Mouse (Mus musculus) activated CD4-positive, CD25-positive, alpha-beta regulatory T cell, adult 4 months (primary cell): Measurements from ENCODE around the gene Med25. TPM values are rescaled to one million over a fixed set of nuclear protein-coding genes. Genes with fewer than 3 reads are reported as not detected.

ENCODE experiments used
- ATAC-seq: one replicate; pipeline ENCODE4 v1.8.0; 2017
- polyA plus RNA-seq, 2 experiments: library from polyadenylated mRNA; unstranded; fragments of 100-300 nt; shearing (Covaris generic); gene quantifications; one replicate each; pipeline ENCODE4 v1.2.1; 2017

The Med25 gene
- polyA plus RNA-seq, 2 experiments from 2014 or later: 12.2 to 20.1 TPM

DNA sequence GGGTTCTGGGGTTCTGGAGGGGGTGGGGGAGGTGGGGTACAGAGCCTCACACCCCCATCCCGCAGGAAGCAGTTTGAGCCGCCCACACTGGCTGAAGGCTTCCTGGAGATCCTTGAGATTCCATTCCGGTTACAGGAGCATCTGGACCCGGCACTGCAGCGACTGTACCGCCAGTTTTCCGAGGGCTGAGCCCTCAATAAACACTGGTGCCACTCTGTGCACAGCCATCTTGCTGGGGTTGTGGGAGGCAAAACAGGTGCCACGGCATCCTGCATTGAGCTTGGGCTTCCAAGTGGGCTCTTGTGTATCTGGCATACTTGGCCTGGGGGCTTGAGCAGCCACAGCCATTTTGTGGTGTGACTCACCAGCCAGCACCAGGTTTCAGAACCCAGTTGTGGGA is 30.1 kb downstream of the Med25 start:
- no peak for ATAC-seq

- ATAC-seq: no peak
These were observed 31.1 kb downstream of the Med25 start for GRCm38 (mm10) chr7:44861429-44861816.

- no peak for ATAC-seq
These were observed 31.7 kb downstream of the Med25 start for GRCm38 (mm10) chr7:44860576-44861428.

DNA sequence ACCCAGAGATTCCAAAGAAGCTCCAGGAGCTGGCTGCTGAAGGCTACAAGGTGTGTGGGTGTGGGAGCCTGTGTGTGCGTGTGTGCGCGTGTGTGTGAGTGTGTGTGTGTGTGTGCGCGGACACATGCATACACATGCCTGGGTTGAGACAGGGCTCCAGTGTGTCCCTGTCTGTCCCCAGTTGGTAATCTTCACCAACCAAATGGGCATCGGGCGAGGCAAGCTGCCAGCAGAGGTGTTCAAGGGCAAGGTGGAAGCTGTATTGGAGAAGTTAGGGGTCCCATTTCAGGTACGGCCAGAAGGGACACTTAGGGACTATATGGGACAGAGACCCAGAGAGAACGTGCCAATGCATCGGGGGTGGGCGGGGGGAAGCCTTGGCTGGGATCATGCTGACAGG is 32.6 kb downstream of the Med25 start:
- no peak for ATAC-seq

DNA sequence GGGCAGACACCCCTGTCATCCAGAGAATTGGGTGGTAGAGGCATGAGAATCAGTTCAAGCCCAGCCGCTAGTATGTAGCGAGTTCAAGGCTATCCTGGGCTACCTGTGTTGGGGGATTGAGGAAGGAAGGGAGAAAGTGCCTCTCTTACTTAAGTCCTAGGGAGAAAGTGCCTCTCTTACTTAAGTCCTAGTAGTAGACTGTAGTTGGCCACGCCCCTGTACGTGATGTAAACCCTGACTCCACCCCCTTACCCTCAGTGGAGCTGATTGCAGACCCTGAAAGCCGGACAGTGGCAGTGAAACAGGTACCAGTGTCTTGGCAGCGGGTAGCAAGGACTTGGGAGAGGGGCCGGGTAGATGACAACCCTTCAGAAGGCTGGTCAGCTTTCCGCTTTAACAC is 34.6 kb downstream of the Med25 start:
- no peak for ATAC-seq

DNA sequence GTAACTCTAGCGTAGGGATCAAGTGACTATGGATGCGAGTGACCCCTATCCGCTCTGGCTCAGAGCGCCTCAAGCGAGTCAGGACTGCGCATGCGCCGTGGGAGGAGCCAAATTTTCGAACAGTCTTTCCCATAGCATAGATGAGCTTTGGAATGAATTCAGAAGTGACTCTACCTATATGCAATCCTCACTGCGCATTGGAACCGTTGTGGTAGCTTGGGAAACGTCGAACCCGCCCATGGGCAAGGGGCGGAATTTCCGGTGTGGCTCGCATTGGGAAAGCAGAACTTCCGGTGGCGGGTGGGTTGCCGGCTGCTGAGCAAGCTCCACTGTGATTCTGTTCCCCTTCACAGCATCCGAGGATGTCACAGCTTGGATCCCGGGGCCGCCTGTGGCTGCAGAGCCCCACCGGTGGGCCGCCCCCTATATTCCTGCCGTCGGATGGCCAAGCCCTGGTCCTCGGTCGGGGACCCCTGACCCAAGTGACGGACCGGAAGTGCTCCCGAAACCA is 35.4 kb downstream of the Med25 start, which contains the start of gene Pnkp:
Pnkp (plus strand) TSS at position 98 of the 511 bp plus-strand sequence.
- ATAC-seq: peak; percentile 47

DNA sequence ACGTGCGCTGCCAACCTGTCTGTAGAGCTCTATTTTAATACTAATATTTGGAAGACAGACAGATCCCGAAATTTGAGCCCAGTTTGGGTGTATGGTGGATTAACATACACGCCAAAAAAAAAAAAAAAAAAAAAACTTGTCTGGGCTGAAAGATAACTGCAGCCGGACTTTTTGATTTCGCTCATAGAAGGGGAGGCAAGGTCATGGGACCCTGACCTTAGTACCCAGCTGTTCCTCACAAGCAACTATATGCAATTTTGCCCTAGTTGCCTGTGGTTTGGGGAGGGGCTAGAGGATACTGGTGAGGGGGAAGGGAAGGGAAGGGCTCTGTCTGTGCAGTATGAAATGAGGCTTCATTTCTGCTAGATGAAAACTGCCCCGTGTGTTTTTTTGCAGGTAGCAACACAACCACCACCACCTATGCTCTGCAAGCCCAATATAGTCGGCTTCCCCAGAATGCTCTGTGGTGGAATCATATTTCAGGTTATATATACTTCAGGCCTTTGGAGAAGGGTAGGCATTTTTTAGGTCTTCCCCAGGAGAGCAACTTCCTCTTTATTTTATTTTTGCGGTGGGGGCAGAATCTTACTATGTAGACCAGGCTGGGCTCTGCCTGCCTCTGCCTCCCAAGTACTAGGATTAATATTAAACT is 36.1 kb downstream of the Med25 start:
- no peak for ATAC-seq

DNA sequence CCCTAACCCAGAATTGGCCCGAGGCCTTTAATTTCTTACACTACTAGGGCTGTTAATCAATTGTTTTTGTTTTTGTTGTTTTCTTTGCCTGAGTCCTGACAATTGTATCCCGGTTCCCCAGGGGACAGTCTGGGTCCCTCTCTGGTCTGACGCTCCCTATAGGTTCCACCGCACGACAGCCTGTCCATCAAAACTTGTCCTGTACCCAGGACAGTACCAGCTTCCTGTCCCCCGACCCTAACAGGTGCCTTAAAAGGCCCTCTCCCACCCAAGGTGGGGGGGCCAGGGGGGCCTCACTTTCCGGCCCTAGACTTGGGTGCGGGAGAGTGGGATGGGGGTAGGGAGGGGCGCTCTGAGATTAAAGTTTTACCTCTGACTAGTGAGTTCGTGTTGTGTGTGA is 37.5 kb downstream of the Med25 start:
- no peak for ATAC-seq

DNA sequence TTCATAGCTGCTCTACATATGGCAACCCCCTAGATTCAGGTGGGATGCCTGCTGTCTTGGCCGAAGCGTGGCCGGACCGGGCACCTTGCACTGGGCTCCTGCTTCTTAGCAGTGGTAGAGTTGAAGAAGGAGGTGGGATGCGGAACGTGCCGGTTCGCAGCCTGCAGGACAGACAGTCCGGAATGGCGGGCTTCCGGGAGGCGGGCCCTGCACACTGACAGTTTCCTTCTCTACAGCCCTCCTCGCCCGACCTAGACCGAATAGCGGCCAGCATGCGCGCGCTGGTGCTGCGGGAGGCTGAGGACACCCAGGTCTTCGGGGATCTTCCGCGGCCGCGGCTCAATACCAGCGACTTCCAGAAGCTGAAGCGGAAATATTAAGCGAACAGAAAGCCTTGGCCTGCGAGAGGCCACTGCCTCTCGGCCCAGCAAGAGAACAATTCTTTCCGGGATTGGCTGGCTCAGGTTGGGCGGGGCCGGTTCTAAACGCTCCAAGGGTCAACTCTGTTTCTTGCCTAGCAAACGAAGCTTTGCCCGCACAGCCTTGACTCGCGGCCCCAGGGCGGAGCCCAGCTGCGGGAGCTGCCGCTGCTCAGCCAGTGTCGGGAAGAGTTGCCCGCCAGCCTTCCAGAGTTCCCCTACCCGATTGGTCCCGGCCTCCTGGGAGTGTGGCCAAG is 38.0 kb downstream of the Med25 start:
- ATAC-seq: peak; percentile 57

GRCm38 (mm10) chr7:44853596-44854355 is 38.7 kb downstream of the Med25 start:
- peak; percentile 5 for ATAC-seq

- no peak for ATAC-seq
These were observed 39.4 kb downstream of the Med25 start for GRCm38 (mm10) chr7:44853065-44853464.

- ATAC-seq: no peak
These were observed 40.1 kb downstream of the Med25 start for GRCm38 (mm10) chr7:44852259-44853027.

- no peak for ATAC-seq
These were observed 40.8 kb downstream of the Med25 start for GRCm38 (mm10) chr7:44851625-44852234.

GRCm38 (mm10) chr7:44850789-44851624 is 41.5 kb downstream of the Med25 start:
- ATAC-seq: no peak

DNA sequence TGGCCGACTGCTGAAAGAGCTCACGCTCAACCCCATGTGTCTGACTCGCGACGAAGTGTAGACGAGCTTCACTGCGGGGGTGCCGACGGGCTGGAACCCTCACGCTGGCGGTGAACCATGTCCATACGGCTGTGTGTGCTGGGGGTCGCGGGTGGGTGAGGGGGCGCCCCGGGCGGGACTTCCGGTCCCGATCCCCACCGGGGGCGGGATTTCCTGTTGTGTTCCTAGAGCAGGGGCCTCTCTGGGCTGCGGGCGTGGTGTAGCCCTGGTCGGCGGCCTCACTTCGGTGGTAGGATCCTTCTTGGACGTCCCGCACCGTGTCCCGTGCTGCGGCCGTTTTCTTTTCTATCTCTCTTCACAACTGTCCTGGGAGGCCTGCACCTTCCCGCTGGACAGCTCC is 42.4 kb downstream of the Med25 start:
- ATAC-seq: no peak

GRCm38 (mm10) chr7:44849416-44850111 is 42.9 kb downstream of the Med25 start:
- ATAC-seq: peak; percentile 42

DNA sequence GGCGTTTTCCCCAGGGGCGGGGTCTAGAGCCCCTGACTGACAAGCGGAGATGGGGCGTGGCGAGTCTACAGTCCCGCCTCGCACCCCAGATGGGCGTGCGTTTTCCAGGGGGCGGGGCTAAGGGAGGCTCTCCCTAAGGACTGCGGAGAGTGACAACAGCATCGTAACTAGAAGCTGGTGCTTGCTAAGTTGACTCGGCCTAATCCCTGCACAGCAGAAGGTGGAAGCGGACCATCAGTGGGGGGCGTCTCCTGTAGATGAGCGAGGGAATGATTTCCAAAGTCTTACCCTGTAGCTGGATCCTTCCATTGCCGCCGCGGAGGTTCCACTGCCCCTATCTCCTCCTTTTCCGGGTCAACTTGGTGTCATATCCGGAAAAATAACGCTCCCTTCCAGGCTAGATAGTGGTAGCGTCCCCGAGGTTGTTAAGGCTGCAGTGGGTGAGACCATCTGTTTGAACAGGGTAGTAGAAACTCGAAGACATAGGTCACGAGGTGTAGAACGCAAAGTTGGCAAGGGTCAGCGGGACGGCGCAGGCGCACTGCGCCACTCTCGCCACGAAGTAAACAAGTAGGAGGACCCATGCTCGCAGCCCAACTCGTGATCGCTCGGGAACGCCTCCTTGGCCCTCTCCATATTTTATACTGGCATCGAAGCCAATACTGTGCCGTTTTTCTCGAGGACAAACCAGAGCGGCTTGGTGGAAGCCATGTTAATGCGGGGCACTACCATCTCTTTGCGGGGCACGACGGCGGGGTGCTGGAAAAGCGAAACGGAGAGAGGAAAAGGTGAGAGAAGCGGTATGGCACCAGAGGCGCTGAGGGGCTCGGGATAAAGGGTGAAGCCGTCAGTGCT is 43.7 kb downstream of the Med25 start, which contains the start of the genes Akt1s1 and Tbc1d17:
Akt1s1 (plus strand) TSS at position 431 of the 855 bp plus-strand sequence.
Tbc1d17 (minus strand) TSS at position 519 of the 855 bp plus-strand sequence.
- ATAC-seq: peak; percentile 82

DNA sequence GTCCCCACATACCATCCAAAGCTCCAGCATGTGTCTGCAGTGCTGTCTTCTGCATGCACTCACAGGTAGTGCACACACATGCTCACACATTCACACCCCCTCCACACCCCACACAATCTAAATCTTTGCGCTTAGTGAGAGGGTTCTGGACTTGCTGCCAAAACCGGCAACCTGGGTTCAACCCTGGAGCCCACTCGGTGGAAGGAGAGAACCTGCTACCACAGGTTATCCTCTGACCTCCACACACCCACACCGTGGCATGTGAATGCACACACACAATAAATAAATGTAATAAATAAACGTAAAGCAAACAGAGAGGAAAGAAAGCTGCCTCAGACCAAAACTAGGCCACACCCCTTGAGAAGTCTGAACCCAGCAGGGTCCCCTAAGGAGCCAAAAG is 44.7 kb downstream of the Med25 start:
- ATAC-seq: no peak
